Comparison of ENCODE assay signal across 8 mouse cellular contexts in the genomic region with DNA sequence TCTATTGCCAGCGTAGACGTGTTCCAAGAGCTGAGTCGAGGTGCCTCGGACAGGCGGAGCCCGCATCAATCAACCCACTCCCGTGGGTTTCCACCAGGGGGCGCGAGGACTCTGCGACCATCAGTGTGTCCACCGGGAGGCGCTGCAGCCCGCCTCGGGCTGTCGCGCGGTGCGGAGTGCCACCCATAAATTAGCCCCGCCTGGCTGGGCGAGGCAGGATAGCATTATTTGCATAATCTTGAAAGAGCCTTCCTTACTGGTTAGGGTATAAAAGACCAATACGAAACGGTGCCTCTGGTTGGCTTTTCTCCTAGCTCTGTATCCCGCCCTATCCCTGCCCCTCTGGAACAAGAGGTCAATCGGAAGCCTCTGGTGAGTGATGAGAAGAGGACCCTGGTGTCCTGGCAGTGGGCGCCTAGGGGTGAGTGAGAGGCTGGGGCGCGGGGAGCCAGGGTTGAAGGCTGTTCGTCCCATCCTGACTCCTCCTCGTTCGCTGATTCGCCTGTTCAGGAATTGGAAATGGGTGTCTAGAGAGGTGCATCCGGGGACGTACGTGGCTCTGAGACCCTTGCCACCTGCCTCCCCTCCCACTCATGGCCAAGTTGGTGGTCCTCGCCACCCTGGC. TPM values are rescaled to one million over a fixed set of nuclear protein-coding genes. Genes with fewer than 3 reads are reported as not detected.
DNase-seq lines count a peak whose midpoint lies in the region; ATAC-seq and TF ChIP-seq lines count a peak whose summit lies in the region.

No protein-coding gene starts in this region.

- WGBS in heart, embryonic 14.5 days, result 1% methylated on average over 35 of the region's 35 CpGs
- whole genome bisulfite sequencing in liver, embryonic 14.5 days (ENCODE audit: insufficient replicate concordance), result under 1% methylated on average over 35 of the region's 35 CpGs
- WGBS in neural tube, embryonic 11.5 days, result 2% methylated on average over 35 of the region's 35 CpGs
- WGBS in stomach, postnatal 0 days, result under 1% methylated on average over 35 of the region's 35 CpGs

- H3K4me2 ChIP-seq in heart, embryonic 14.5 days (ENCODE audit: low read length), result peak overlapping the region; percentile 94
- H3K4me2 ChIP-seq in liver, embryonic 14.5 days (ENCODE audit: low read depth), result peak overlapping the region; percentile 73
- peak overlapping the region; percentile 74 for H3K4me2 ChIP-seq in neural tube, embryonic 11.5 days (ENCODE audit: low read depth)
- peak overlapping the region; percentile 86 for H3K4me2 ChIP-seq in stomach, postnatal 0 days (replicated peaks; ENCODE audit: low read depth)

- peak; percentile 37; the same call in 1 of the 2 replicates for TF ChIP-seq EP300 in liver, embryonic 14.5 days (IDR thresholded peaks at IDR 0.05; ENCODE audit: low read depth)
- TF ChIP-seq EP300 in stomach, postnatal 0 days (optimal IDR thresholded peaks at IDR 0.05), result peak; percentile 71

- TF ChIP-seq CTCF in liver, embryonic 14.5 days (IDR thresholded peaks at IDR 0.05; ENCODE audit: low read depth), result peak; percentile 100
- peak; percentile 100 for TF ChIP-seq CTCF in stomach, postnatal 0 days (IDR thresholded peaks at IDR 0.05; ENCODE audit: low read depth)

- H3K9me3 ChIP-seq in heart, embryonic 14.5 days (ENCODE audit: control insufficient read depth, low read length), result no peaks in the 10 kb centered on the region
- H3K9me3 ChIP-seq in liver, embryonic 14.5 days (ENCODE audit: control insufficient read depth, low read length), result no peaks in the 10 kb centered on the region
- H3K9me3 ChIP-seq in neural tube, embryonic 11.5 days (ENCODE audit: control insufficient read depth, low read length), result no peaks in the 10 kb centered on the region
- no peaks in the 10 kb centered on the region for H3K9me3 ChIP-seq in stomach, postnatal 0 days (ENCODE audit: control insufficient read depth, low read length)

- peak overlapping the region; percentile 67 for H3K9ac ChIP-seq in heart, embryonic 14.5 days (ENCODE audit: low read length)
- peak overlapping the region; percentile 83 for H3K9ac ChIP-seq in liver, embryonic 14.5 days (replicated peaks)
- 0 out of 2 replicates have a peak overlapping the region, but pooled peaks have one; percentile 14 for H3K9ac ChIP-seq in neural tube, embryonic 11.5 days (ENCODE audit: low read length)
- H3K9ac ChIP-seq in stomach, postnatal 0 days (ENCODE audit: low read length), result peak overlapping the region; percentile 71

- DNase-seq in CD4-positive, CD25-positive, alpha-beta regulatory T cell, adult 2 months (ENCODE audit: low read depth, low spot score), result peak; percentile 97
- peak; percentile 82 for DNase-seq in fat pad, adult 2 months (ENCODE audit: extremely low read depth, low read depth, low spot score)
- DNase-seq in kidney, postnatal 14 days, result peak; percentile 98
- DNase-seq in liver, embryonic 14.5 days (ENCODE audit: low read depth in 3 of 3, low spot score in 3 of 3), result peak; percentile 94 to 97 (median 97)
- DNase-seq in neural tube, embryonic 11.5 days (ENCODE audit: low spot score), result peak; percentile 96
- peak; percentile 98 for DNase-seq in stomach, postnatal 0 days (ENCODE audit: low spot score)

- peaks cover 7% of the 10 kb centered on the region for H3K4me1 ChIP-seq in brown adipose tissue, adult 24 weeks (ENCODE audit: control insufficient read depth, insufficient read depth, insufficient read length, low read length)
- peaks cover 32 to 40% of the 10 kb centered on the region in 2 experiments for H3K4me1 ChIP-seq in heart, embryonic 14.5 days (ENCODE audit: control insufficient read depth in 2 of 2, insufficient read depth in 2 of 2, low read length in 2 of 2)
- peaks cover 34 to 39% of the 10 kb centered on the region in 2 experiments for H3K4me1 ChIP-seq in liver, embryonic 14.5 days (replicated peaks; ENCODE audit: control insufficient read depth in 2 of 2, insufficient read depth in 2 of 2, low read length in 1 of 2)
- peaks cover 8% of the 10 kb centered on the region; the same call in 1 of the 2 replicates for H3K4me1 ChIP-seq in neural tube, embryonic 11.5 days (ENCODE audit: control insufficient read depth, insufficient read depth, low read length)
- H3K4me1 ChIP-seq in stomach, postnatal 0 days (replicated peaks; ENCODE audit: control insufficient read depth, insufficient read depth), result peaks cover 3% of the 10 kb centered on the region

- peak; percentile 80 for ATAC-seq in heart, embryonic 14.5 days (ENCODE audit: insufficient number of reproducible peaks, insufficient read depth, low FRiP score, low read depth)
- ATAC-seq in liver, embryonic 14.5 days (ENCODE audit: insufficient read depth), result peak; percentile 87
- ATAC-seq in neural tube, embryonic 11.5 days (ENCODE audit: insufficient read depth, low FRiP score, low TSS enrichment), result peak; percentile 81
- ATAC-seq in stomach, postnatal 0 days (ENCODE audit: low FRiP score, low TSS enrichment), result peak; percentile 93

- no peaks in the 10 kb centered on the region for H3K27me3 ChIP-seq in heart, embryonic 14.5 days (ENCODE audit: control insufficient read depth, insufficient read depth, low read length)
- H3K27me3 ChIP-seq in liver, embryonic 14.5 days (ENCODE audit: control insufficient read depth, insufficient read depth, low read length), result peaks cover 25% of the 10 kb centered on the region
- H3K27me3 ChIP-seq in neural tube, embryonic 11.5 days (ENCODE audit: control insufficient read depth, insufficient read depth, low read length), result peaks cover 35% of the 10 kb centered on the region
- no peaks in the 10 kb centered on the region for H3K27me3 ChIP-seq in stomach, postnatal 0 days (ENCODE audit: control insufficient read depth, insufficient read depth, low read length)

- H3K27ac ChIP-seq in brown adipose tissue, adult 24 weeks (replicated peaks; ENCODE audit: low read depth, low read length), result peak overlapping the region; percentile 71
- H3K27ac ChIP-seq in heart, embryonic 14.5 days (replicated peaks in 1 of 2; ENCODE audit: control insufficient read depth in 1 of 2, insufficient read depth in 1 of 2, low read depth in 2 of 2, low read length in 2 of 2), result no peak overlapping the region; a peak in 1 of 4 replicates
- H3K27ac ChIP-seq in liver, embryonic 14.5 days, result peak overlapping the region; percentile 94
- no peak overlapping the region for H3K27ac ChIP-seq in neural tube, embryonic 11.5 days (ENCODE audit: low read depth, low read length)
- peak overlapping the region; percentile 63 for H3K27ac ChIP-seq in stomach, postnatal 0 days (replicated peaks)

- H3K4me3 ChIP-seq in brown adipose tissue, adult 24 weeks (ENCODE audit: insufficient read depth, low read depth, low read length), result peak overlapping the region; percentile 74
- H3K4me3 ChIP-seq in heart, embryonic 14.5 days (ENCODE audit: control insufficient read depth in 1 of 2, insufficient read depth in 1 of 2, low read depth in 1 of 2, low read length in 2 of 2), result peak overlapping the region; percentile 53 to 70
- H3K4me3 ChIP-seq in liver, embryonic 14.5 days (ENCODE audit: insufficient read depth in 1 of 2, low read depth in 2 of 2, low read length in 2 of 2), result peak overlapping the region; percentile 61 to 76
- H3K4me3 ChIP-seq in neural tube, embryonic 11.5 days (ENCODE audit: low read depth, low read length), result peak overlapping the region; percentile 21
- H3K4me3 ChIP-seq in stomach, postnatal 0 days (ENCODE audit: low read depth, low read length), result peak overlapping the region; percentile 61

- peaks cover 5% of the 10 kb centered on the region; the same call in 1 of the 2 replicates for H3K36me3 ChIP-seq in heart, embryonic 14.5 days (ENCODE audit: control insufficient read depth, insufficient read depth, low read length)
- peaks cover 22% of the 10 kb centered on the region for H3K36me3 ChIP-seq in liver, embryonic 14.5 days (replicated peaks; ENCODE audit: control insufficient read depth, insufficient read depth, low read depth)
- H3K36me3 ChIP-seq in neural tube, embryonic 11.5 days (ENCODE audit: control insufficient read depth, insufficient read depth, low read length), result no peaks in the 10 kb centered on the region
- H3K36me3 ChIP-seq in stomach, postnatal 0 days (ENCODE audit: control insufficient read depth, insufficient read depth, low read length), result peaks cover 4% of the 10 kb centered on the region

RNA-seq across cellular contexts. Expression of a gene that starts 1.4 kb away (rescaled TPM):
- 95.3 and 183 TPM in 2 replicates for polyA plus RNA-seq in brown adipose tissue, adult 24 weeks (2012; ENCODE audit: insufficient read depth, insufficient read length, missing spikeins)
- 13.3 TPM in 2 replicates for polyA plus RNA-seq in heart, embryonic 14.5 days (2014; fragmentation: Nextera tagmentation; extraction: Ambion mirVana)
- polyA plus RNA-seq in liver, embryonic 14.5 days (2012; rRNA removed), result 22.2 and 27.3 TPM in 2 replicates
- 49.7 and 63.2 TPM in 2 replicates for polyA plus RNA-seq in liver, embryonic 14.5 days (2014; fragmentation: Nextera tagmentation; extraction: Ambion mirVana)
- 4.4 and 6.4 TPM in 2 replicates for polyA plus RNA-seq in neural tube, embryonic 11.5 days (2014; fragmentation: Nextera tagmentation; extraction: Ambion mirVana)
- 28.6 and 36.7 TPM in 2 replicates for polyA plus RNA-seq in stomach, postnatal 0 days (2015; fragmentation: Nextera tagmentation; extraction: Ambion mirVana)

RNA-seq across cellular contexts. Expression of a gene that starts 1.4 kb away (rescaled TPM):
- 6.1 and 6.2 TPM in 2 replicates for polyA plus RNA-seq in brown adipose tissue, adult 24 weeks (2012; ENCODE audit: insufficient read depth, insufficient read length, missing spikeins)
- 6.9 and 7.4 TPM in 2 replicates for polyA plus RNA-seq in heart, embryonic 14.5 days (2014; fragmentation: Nextera tagmentation; extraction: Ambion mirVana)
- polyA plus RNA-seq in liver, embryonic 14.5 days (2012; rRNA removed), result 0.31 and 0.36 TPM in 2 replicates
- polyA plus RNA-seq in liver, embryonic 14.5 days (2014; fragmentation: Nextera tagmentation; extraction: Ambion mirVana), result 0.06 and 0.29 TPM in 2 replicates
- polyA plus RNA-seq in neural tube, embryonic 11.5 days (2014; fragmentation: Nextera tagmentation; extraction: Ambion mirVana), result 0.80 and 0.90 TPM in 2 replicates
- 4.2 and 5.0 TPM in 2 replicates for polyA plus RNA-seq in stomach, postnatal 0 days (2015; fragmentation: Nextera tagmentation; extraction: Ambion mirVana)

RNA-seq across cellular contexts. Expression of a gene that starts 13.2 kb away (rescaled TPM):
- polyA plus RNA-seq in brown adipose tissue, adult 24 weeks (2012; ENCODE audit: insufficient read depth, insufficient read length, missing spikeins), result 36.0 and 40.8 TPM in 2 replicates
- 3.4 and 3.7 TPM in 2 replicates for polyA plus RNA-seq in heart, embryonic 14.5 days (2014; fragmentation: Nextera tagmentation; extraction: Ambion mirVana)
- 8.4 and 11.4 TPM in 2 replicates for polyA plus RNA-seq in liver, embryonic 14.5 days (2012; rRNA removed)
- polyA plus RNA-seq in liver, embryonic 14.5 days (2014; fragmentation: Nextera tagmentation; extraction: Ambion mirVana), result 2.4 and 2.6 TPM in 2 replicates
- 3.6 and 3.9 TPM in 2 replicates for polyA plus RNA-seq in neural tube, embryonic 11.5 days (2014; fragmentation: Nextera tagmentation; extraction: Ambion mirVana)
- 3.8 and 4.1 TPM in 2 replicates for polyA plus RNA-seq in stomach, postnatal 0 days (2015; fragmentation: Nextera tagmentation; extraction: Ambion mirVana)

RNA-seq across cellular contexts. Expression of a gene that starts 29.4 kb away (rescaled TPM):
- polyA plus RNA-seq in brown adipose tissue, adult 24 weeks (2012; ENCODE audit: insufficient read depth, insufficient read length, missing spikeins), result 3.2 and 4.2 TPM in 2 replicates
- polyA plus RNA-seq in heart, embryonic 14.5 days (2014; fragmentation: Nextera tagmentation; extraction: Ambion mirVana), result 4.1 and 4.6 TPM in 2 replicates
- polyA plus RNA-seq in liver, embryonic 14.5 days (2012; rRNA removed), result 2.2 and 3.5 TPM in 2 replicates
- polyA plus RNA-seq in liver, embryonic 14.5 days (2014; fragmentation: Nextera tagmentation; extraction: Ambion mirVana), result 3.4 and 4.4 TPM in 2 replicates
- 5.8 and 7.5 TPM in 2 replicates for polyA plus RNA-seq in neural tube, embryonic 11.5 days (2014; fragmentation: Nextera tagmentation; extraction: Ambion mirVana)
- 3.7 and 4.4 TPM in 2 replicates for polyA plus RNA-seq in stomach, postnatal 0 days (2015; fragmentation: Nextera tagmentation; extraction: Ambion mirVana)

Comparison
In these comparisons a context has a peak if more than half of its experiments do, and no peak if none do; other contexts are left out.
1. H3K27ac ChIP-seq: peak in brown adipose tissue, adult 24 weeks (single experiment), liver, embryonic 14.5 days (single experiment) and stomach, postnatal 0 days (single experiment); none in heart, embryonic 14.5 days (0 of 2) and neural tube, embryonic 11.5 days (single experiment).
2. H3K4me3 ChIP-seq: peak in every context shown above with its lines; median percentile 74 in brown adipose tissue, adult 24 weeks; 68 in liver, embryonic 14.5 days; 62 in heart, embryonic 14.5 days; 61 in stomach, postnatal 0 days; 21 in neural tube, embryonic 11.5 days.
3. H3K9ac ChIP-seq: peak in every context shown above with its lines; median percentile 83 in liver, embryonic 14.5 days; 71 in stomach, postnatal 0 days; 67 in heart, embryonic 14.5 days; 14 in neural tube, embryonic 11.5 days.
4. Peak in every context shown above with its lines, with median percentiles within 50 percentile points of each other: DNase-seq, ATAC-seq and H3K4me2 ChIP-seq.